Mouse (Mus musculus) cortical plate, adult 2 months (tissue): ENCODE data around the gene Cactin.

Experiments used
- CTCF ChIP-seq: fragments of 200-500 bp; IDR thresholded peaks from 2 replicates; pipeline ENCODE4 v1.5.1; 2011; ENCODE audit warnings: mild to moderate bottlenecking, control low read depth, low read length; ENCODE audit not compliant: insufficient read depth; ENCODE audit errors: extremely low read depth
- POLR2A ChIP-seq: fragments of 200-500 bp; IDR thresholded peaks from 2 replicates; pipeline ENCODE4 v1.6.1; 2011; ENCODE audit warnings: mild to moderate bottlenecking, low read length, control low read depth; ENCODE audit not compliant: insufficient read depth; ENCODE audit errors: extremely low read depth

- TF ChIP-seq CTCF (no peak), POLR2A (no peak)
Measured at GRCm38 (mm10) chr10:81291511-81292104, 29.3 kb upstream of the Cactin start, which contains the start of gene Tjp3.
